In genomic region chr1:186433169-186433665, GRCm38 (mm10) we compare ENCODE assay signal across 10 mouse cellular contexts.
DNase-seq lines count a peak whose midpoint lies in the region; ATAC-seq lines count a peak whose summit lies in the region.
"Had no signal": no experiment of that assay in that cellular context is flagged by ENCODE, and none has a peak within 500 bp of the region (broad histone marks: within the 10 kb centered on the region; RNA-seq: fewer than 3 reads in every experiment).

No protein-coding gene starts in this region.

- ATAC-seq in hindbrain, embryonic 13.5 days (ENCODE audit: low FRiP score), result peak; percentile 57; the same call in 1 of the 2 replicates
- ATAC-seq in erythroid progenitor cell, adult 5-6 weeks (replicated peaks; ENCODE audit: low FRiP score, poor library complexity, severe bottlenecking), result no peak

- no peak overlapping the region for H3K4me3 ChIP-seq in hindbrain, embryonic 13.5 days
- H3K4me3 ChIP-seq in hindbrain, embryonic 10.5 days, result no peak overlapping the region
- H3K4me3 ChIP-seq: limb, embryonic 12.5 days; myocyte had no signal

- H3K9me3 ChIP-seq in hindbrain, embryonic 13.5 days, result no peaks in the 10 kb centered on the region
- H3K9me3 ChIP-seq in hindbrain, embryonic 10.5 days, result no peaks in the 10 kb centered on the region
- H3K9me3 ChIP-seq: limb, embryonic 12.5 days had no signal

- no peaks in the 10 kb centered on the region for H3K36me3 ChIP-seq in hindbrain, embryonic 13.5 days
- H3K36me3 ChIP-seq in hindbrain, embryonic 10.5 days, result no peaks in the 10 kb centered on the region
- H3K36me3 ChIP-seq: limb, embryonic 12.5 days had no signal

- H3K27me3 ChIP-seq in hindbrain, embryonic 13.5 days, result no peaks in the 10 kb centered on the region
- no peaks in the 10 kb centered on the region for H3K27me3 ChIP-seq in hindbrain, embryonic 10.5 days (ENCODE audit: insufficient read depth, poor library complexity, severe bottlenecking)
- H3K27me3 ChIP-seq: limb, embryonic 12.5 days had no signal

- no peak overlapping the region for H3K4me2 ChIP-seq in hindbrain, embryonic 13.5 days
- H3K4me2 ChIP-seq: limb, embryonic 12.5 days had no signal

- H3K4me1 ChIP-seq in hindbrain, embryonic 13.5 days (replicated peaks), result peaks cover 26% of the 10 kb centered on the region
- peaks cover 23% of the 10 kb centered on the region for H3K4me1 ChIP-seq in hindbrain, embryonic 10.5 days (replicated peaks)

- DNase-seq in hindbrain, embryonic 10.5 days (ENCODE audit: low spot score), result no peak
- peak; percentile 18 for DNase-seq in right cerebral cortex, adult 18-20 months
- no peak for DNase-seq in right cerebral cortex, postnatal 36 days (ENCODE audit: low spot score in 2 of 2)
- DNase-seq in layer of hippocampus, adult 9-11 months, result peak; percentile 66
- DNase-seq in right cerebral cortex, postnatal 4 days, result peak; percentile 12
- no peak for DNase-seq in testis, postnatal 14 days (ENCODE audit: low spot score)

- H3K27ac ChIP-seq in hindbrain, embryonic 13.5 days, result no peak overlapping the region; the same call in 1 of the 2 replicates
- H3K27ac ChIP-seq in hindbrain, embryonic 10.5 days, result no peak overlapping the region
- H3K27ac ChIP-seq: limb, embryonic 12.5 days had no signal

- 78% methylated on average over 7 of the region's 7 CpGs for WGBS in hindbrain, embryonic 13.5 days
- WGBS in hindbrain, embryonic 10.5 days, result 85% methylated on average over 7 of the region's 7 CpGs

- H3K9ac ChIP-seq in hindbrain, embryonic 13.5 days, result no peak overlapping the region
- H3K9ac ChIP-seq: limb, embryonic 12.5 days had no signal

Comparison
In these comparisons a context has a peak if more than half of its experiments do, and no peak if none do; other contexts are left out.
1. DNase-seq: peak in right cerebral cortex, adult 18-20 months (single experiment), layer of hippocampus, adult 9-11 months (single experiment) and right cerebral cortex, postnatal 4 days (single experiment); none in hindbrain, embryonic 10.5 days (single experiment), right cerebral cortex, postnatal 36 days (0 of 2) and testis, postnatal 14 days (single experiment).